Mouse (Mus musculus) layer of hippocampus, adult 9-11 months (tissue): Measurements from ENCODE around the gene Dgcr6.
"Not testable (repeated sequence)": the region's sequence is repeated elsewhere in the genome, so short reads cannot be mapped to it uniquely, and the experiment has no call there.

ENCODE experiments used
- DNase-seq: peaks from one replicate; pipeline ENCODE4 v3.0.0; 2022

Dgcr6 gene

DNA sequence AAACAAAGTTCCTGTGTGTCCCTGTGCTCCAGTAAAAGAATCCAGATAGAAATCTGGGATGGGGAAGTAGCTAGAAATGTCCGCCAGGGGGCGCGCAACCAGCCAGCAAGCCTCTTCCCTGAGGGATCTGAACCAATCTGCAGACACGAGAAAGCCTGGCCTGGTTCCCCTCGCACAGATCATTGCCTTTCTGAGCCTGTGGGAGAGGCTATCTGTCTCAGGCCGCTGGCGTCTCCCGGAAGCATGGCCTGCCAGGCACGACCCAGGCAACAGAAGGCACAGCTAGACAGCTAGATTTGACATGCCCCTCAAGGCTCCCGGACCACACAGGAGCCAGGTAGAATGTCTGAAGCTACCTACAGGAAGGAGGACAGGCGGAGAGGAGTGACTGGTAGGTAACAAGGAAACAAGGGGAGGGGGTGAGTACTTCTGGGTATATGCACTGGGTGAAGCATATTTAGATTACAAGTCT is at the start of gene Dgcr6:
Gene Dgcr6, plus strand, starts transcription at position 130 of the 472 bp plus-strand sequence.
- peak; percentile 78 for DNase-seq

DNA sequence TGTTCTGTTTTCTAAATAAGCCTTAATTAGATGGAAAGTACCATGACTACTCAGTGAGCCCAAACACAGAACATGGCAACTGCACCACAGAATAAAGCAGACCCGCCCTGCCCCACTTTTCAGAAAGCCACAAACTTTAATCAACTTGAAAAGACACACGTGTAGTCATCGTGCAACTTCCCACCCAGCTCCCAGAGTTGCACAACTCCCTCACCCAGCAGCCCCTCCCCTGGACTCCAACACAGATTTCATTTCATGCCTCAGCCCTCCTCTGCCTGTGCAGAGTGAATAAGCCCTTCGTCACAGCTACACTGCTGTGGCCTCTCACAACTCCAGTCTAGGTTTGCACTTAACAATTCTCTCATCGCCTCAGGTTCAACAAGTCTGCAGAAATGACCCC is 48.1 kb upstream of the Dgcr6 start:
- DNase-seq = no peak

DNA sequence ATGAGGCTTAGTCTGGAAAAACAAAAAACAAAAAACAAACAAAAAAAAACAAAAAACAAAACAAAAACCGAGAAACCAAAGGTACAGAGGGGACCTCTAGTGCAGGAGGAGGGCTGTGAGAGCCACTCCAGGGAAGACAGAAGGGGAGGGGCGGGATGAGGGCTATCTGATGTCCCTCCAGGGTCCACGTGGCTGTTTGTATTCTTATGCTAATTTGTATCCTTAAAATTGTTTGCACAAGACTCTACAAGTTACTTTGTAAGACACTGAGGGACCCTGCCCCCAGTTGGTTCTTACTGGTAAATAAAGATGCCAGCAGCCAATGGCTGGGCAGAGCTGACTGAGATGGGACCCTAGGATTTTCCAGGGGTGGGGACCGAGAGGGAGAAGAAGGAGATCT is 45.6 kb upstream of the Dgcr6 start:
- DNase-seq = no peak

DNA sequence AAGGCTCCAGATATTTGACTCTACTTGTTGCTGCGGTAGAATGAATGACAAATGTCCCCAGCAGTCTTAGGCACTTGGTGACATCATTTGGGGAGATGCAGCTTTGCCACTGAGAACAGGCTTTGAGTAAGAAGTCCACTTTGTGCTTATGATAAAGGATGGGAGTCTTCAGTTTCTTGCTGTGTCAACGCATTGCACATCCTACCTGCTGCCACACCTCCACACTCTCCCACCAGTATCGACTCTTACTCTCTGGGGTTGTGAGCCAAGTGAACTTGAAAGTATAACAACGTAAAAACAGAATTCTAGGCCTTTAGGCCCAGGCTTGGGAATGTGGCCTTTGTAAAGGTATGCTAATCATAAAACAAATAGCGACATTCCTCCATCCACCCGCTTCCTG is 41.6 kb upstream of the Dgcr6 start:
- DNase-seq = no peak

DNA sequence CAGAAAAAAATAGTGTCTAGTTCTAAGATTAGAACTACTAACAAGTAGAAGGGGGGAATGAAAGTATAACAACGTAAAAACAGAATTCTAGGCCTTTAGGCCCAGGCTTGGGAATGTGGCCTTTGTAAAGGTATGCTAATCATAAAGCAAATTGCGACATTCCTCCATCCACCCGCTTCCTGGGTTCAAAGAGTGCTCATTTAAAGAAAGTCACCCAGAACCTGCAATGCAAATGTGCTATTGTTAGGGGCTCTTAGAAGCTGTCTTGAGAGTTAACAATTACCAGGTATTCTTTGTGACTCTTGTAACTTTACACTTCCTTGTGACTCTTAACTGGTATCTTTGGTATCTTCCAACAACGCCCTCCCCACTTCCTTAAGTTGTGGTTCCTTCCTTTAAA is 36.2 kb upstream of the Dgcr6 start:
- DNase-seq = not testable (repeated sequence)

DNA sequence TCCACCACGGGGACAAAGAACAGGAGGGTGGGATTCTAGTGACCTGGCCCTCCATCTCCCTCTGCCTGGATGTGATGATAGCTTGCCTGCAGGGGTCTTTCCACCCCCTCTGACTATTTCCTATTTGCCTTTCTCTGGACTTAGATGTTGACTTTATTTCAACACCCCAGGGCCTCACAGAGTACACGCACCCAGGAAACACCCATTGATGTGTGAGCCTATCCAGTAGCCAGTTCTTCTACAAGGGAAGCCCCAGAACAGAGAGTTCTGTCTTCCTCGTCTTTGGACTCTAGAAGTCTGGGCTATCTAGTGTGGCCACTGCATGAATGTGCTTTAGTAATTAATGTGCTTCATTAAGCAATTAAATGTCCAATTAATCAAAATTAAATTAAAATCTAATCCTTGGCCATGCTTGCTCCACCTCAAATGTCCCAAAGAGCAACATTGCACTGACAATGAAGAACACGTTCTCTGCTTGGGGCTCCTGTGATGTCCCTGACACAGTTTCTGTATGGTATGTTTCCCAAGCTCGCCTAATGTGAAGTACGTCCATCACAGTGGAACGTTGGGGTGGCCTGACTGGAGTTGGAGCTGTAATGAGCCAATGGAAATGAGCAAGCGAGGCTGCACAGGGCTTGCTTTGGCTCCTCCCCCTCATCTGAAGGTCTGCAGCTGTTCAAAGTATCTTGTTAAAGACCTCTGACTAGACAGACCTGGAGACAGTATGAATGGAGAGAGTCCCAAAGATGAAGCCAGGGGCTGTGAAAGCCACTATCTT is 29.7 kb upstream of the Dgcr6 start:
- no peak for DNase-seq

DNA sequence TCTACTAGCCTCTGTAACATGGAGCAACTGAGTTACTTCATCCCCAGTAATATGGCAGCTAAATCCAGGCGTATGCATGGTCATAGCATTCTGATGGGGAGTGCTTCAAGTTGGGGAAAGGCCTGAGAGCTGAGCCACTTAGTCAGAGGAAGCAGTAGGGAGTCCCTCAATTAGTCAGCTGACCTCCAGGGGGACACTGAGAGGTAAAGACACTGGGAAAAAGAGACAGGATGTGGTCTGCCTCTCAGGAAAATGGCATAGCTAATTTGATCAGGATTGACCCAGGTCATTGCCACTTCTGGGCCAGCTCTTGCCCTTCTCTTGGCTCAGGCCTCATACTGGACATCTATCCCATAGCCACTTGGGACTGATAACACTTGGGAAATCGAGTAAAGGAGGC is 25.3 kb upstream of the Dgcr6 start:
- no peak for DNase-seq

DNA sequence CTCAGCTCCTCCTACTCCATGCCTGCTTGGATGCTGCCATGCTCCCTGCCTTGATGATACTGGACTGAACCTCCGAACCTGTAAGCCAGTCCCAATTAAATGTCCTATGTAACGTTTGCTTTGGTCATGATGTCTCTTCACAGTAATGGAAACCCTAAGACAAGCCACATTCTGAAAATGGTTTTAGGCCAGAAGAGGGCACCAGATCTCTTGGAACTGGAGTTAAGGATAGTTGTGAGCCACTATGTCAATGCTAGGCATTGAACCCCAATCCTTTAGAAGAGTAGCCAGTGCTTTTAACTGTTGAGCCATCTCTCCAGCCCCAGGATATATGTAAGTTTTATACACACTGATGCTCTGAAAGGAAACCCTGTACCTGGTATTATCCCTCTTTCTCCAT is 20.9 kb upstream of the Dgcr6 start:
- DNase-seq = peak; percentile 24

DNA sequence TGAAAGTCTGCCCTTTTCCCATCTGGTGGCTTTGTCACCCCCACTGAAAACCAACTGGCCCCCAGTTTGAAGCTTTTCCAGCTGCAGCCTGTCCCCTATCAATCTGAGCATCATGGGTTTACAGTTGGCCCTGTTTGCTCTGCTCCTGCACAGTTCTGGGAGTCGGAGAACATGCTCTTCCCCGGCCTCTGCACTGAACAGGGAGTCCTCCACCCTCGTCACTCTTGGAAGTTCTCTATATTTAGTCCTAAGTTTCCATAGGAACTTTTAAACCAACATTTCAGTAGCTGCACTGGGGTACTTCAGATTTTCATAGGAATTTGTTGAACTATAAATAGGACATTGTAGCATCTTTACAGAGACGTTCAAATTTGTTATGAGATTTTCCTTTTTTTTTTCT is 19.4 kb upstream of the Dgcr6 start:
- DNase-seq = no peak

DNA sequence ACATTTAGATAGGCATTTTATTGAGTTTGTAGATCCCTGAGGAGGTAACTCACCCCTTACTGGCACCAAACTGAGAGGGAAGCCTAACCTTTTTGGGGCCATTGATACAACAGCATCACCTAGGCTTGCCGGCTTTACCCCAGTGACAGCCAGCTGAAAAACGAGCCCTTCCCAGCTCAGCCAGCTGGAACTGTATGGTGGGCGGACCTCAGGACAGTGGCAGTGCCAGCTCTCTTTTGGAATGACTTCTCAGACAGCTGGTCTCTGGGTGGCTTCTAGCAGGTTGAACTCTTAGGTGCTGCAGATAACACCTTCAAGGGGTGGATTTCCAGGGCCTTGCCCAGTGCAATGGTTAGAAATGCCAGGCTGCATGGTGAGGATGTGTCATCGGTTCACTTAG is 18.4 kb upstream of the Dgcr6 start:
- DNase-seq = no peak

DNA sequence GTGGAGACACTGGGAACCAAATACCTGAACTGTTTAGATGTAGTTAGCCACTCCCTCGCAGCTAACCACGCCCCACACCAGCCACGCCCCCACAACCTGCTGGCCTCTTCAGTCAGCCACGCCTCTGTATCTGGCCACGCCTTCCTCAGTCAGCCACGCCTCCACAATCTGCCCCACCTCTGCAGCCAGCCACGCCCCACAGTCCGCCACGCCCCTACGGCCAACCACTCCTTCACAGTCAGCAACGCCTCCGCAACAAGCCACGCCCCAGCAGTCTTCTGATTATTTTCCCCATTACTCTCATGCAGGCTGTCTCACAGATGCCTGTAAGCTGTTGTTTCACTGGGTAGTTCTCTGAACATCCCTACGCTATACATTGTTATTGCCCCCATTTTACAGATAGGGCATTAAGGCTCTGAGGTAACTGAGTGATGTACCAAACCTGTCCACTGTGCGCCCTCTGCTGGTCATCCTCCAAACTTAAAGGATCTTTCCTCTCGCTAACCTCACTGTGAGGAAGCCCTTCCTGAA is 16.2 kb upstream of the Dgcr6 start:
- DNase-seq = no peak

DNA sequence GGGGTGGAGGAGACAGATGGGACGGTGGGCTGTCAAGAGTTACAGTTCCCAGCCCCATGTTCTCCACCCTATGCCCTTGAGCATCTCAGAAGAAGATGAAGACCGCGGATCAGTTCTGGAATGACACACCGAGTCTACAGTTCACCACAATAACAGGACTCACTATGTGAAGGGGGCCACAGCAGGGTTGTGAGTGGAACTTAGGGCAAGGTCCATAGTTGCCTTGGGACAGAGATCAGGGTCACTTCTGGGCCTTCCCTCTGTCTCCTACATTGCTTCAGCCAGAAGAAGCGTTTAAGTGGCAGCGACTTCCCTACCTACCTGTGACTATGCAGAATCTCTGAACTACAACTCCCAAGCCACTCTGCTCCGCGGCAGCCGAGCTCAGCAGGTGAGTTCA is 15.6 kb upstream of the Dgcr6 start:
- no peak for DNase-seq

DNA sequence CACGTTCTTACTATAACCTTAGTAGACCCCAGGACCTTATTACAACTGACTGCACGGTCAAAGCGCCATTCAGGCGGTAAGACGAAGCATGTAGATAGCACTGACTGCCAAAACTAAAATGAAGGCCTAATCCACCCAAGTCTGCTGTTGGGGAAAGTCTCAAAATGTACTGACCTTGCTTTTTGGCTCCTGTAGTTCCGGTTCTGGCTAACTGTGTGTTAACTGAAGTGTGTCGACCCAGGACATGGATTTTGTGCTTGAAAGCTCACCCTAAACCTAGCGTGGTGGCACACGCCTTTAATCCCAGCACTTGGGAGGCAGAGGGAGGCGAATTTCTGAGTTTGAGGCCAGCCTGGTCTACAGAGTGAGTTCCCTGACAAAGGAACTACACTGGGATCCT is 7.7 kb upstream of the Dgcr6 start:
- no peak for DNase-seq

DNA sequence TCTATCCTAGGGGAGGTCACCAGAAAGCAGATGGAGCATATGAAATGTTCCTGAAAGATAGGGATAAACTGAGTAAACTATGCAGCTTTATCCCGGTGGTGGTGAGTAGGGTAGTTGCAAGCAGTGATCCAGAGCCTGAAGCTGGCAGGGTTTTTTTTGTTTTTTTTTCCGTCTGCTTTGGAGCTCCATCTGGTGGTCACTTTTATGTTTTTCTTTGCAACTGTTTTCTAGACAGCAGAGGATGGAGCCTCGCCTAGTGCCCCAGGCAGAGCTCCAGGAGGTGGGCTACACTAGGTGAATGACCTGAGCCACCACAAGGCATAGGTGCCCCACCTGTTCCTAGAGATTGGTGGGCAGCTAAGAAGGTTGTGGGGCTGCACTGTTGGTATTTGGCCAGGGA is 5.0 kb upstream of the Dgcr6 start:
- peak; percentile 27 for DNase-seq

DNA sequence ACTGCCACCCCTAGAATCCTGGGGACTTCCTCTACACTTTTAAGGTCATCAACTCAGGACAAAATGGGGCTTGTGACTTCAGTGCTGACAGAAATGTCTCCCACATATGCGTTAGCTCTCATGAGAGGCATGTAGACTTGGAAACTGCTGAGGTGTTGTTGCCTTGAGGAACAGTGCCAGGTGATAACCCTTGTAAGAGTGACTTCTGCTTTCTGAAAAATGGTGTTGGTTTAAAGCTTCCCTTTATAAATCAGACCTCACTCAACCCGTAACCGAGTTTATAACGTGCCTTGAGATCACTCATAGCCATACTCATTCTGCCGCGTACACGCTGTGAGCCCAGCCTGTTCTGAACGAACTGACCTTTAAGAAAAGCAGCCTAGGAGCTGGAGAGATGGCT is 4.6 kb upstream of the Dgcr6 start:
- no peak for DNase-seq

DNA sequence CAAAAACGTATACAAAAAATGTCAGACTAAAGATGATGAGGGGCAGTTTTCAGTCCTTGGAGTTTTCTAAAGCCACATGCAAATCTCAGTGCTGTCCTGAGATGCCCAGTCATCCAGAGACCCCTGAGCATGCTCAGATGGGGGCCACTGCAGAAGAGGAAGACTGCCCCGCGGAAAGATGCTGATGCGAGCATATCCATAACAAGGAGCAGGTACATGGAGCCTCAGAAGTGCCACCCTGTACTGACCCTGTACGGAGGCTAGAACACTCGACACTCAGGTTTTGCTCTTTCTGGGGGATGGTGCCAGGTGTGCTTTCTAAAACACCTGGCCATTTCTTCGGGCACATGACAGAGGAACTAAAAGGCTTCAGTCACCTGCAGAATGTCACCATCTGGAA is 338 bp upstream of the Dgcr6 start:
- DNase-seq = no peak

DNA sequence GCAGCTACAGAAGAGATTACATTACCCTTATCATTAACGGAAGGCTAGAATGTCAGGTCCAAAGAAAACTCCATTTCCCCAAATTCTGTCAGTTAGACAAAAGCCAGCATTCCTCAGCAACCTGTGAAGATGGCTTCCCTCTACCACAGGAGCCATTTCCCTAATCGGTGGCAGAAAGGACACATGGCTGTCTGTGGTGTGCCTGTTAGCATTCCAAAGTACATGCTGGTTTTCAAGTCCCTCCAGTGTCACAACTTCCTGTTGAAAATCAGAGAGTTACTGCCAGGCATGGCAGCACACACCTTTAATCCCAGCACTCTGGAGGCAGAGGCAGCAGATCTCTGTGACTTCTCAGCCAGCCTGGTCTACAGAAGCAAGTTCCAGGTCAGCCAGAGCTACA is 3.6 kb downstream of the Dgcr6 start:
- DNase-seq = no peak

DNA sequence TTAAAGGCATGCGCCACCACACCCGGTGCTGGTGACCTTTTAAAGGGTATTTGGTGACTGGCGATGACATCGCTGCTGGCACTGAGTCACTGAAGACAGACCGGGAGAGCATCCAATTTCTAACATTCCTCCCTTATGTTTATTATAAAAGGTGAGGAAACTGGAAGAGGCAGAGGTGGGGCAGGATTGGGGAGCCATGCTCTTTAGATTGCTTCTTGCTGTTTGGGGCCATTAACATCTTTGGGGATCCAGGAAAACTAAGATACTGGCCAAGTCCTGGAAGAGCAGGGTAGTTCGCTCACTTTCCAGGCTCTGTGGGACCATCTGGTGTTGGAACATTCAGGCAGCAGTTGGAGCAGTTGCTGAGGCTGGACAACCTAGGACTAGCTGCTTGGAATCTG is 5.7 kb downstream of the Dgcr6 start:
- DNase-seq = no peak

DNA sequence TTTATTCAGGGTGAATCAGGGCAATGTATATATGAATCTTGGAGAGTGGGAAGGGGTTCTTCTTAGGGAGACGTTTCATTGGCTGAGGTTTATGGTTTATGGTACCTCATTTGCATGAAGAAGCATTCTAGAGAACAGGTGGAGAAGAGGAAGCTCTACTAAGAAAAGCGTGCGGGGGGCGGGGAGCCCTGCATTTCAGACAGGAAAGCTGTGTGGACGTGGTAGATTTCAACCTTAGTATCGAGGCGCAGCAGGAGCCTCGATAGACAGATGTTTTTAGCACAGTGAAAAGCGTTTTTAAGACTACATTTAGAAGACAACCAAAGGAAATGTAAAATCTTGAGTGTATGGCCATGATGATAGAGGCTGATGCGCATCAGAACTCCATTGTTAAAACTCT is 6.6 kb downstream of the Dgcr6 start:
- DNase-seq = no peak

DNA sequence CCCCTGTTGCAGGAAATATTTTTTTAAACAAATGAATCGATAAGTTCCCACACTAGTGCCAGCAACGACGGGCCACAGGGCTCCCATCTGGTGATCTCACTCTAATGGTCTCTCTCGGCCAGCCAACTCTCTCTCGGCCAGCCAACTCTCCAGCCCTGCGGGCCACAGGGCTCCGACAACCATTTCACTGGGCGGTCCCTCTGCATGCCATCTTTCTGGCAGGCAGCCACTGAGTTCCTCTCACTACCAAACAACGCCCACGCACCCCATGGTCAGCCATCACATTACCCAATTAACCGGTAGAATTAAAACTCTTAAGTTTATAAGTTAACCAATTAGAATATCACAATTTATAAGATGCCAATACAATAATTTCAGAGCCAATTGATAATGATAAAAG is 8.5 kb downstream of the Dgcr6 start:
- peak; percentile 48 for DNase-seq

DNA sequence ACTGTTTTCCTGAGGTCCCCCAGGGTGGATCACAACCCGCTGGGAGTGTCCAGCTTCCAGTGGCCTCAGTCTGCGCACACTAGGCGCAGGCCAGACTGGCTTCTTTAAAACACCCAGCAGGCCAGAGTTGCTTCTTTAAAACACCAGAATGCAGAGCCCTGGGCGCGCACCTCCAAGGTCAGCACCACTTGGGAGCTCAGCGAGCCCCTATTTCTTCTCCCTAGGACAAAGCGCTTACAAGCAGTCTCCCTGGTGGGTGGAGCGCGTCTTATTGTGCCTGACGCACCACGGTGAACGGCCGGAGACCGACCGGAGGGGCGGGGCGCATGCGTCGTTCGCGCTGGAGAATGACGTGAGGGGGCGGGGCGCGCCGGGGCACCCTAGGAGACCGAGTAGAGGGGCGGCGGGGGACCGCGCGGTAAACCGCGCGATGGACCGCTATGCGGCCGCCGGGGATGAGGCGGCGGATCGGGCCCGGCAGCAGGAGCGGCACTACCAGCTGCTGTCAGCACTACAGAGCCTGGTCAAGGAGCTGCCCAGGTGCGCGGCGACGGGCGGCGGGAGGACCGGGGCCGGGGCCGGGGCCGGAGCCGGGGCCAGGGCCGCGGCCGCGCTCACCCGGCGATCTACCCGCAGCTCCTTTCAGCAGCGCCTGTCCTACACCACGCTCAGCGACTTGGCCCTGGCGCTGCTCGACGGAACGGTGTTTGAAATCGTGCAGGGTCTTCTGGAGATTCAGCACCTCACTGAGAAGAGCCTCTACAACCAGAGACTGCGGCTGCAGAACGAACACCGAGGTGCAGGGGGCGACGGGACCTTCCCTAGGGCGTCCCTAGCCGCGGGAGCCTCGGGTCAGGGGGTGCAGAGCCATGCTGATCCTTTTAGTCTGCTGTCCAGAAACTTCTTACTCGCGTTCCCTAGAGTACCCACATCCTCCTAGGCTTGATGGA is 13.7 kb downstream of the Dgcr6 start:
- DNase-seq = peak; percentile 91

DNA sequence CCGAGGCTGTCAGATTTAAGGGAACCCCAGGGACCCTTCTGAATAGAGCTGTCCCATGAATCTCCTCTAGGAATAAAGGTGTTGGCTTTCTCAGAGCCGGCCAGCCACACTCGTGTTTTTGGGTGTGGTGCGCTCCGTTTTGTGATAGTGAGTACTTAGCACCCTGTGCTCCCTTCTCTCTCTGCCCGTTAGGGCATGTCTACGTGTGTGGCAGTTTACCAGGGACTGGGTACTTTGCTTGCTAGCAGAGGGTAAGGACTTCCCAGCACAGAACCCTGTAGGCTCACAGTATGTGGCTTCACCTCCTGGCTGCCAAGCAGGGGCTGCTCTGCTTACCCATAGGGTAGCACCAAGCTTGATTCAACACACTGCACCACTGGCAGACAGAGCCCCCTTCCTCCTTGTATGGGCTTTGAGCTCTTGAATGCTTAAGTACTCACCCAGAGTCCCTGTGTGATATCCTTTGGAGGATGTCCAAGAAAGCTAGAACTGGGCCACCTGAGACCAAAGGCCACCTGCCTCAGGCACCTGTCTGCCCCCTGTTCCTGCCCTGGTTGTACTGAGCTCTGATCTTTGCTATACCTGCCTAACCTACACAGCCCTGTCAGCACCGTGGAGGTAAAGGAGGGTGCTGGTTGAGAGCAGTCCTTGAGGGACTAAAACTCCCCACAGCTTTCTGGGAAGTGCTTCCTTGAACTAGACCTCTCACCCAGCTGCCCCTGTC is 16.2 kb downstream of the Dgcr6 start:
- no peak for DNase-seq

DNA sequence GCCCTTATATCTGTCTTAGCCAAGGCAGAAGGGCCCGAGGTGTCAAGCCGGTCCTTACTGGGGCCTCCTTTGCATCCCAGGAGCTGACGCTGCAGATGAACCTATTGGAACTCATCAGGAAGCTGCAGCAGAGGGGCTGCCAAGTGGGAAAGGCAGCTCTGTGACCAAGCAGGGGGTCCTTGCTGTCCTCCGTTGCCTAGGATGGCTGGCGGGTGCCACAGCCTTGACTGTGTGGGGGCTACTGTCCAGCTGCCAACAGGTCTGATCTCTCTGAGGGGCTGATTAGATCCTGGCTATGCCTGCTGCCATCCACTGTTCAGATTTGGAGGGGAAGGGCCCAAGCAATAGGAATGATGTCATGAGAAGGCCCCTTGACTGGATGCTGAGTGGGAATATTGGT is 18.1 kb downstream of the Dgcr6 start:
- DNase-seq = no peak
